Mouse (Mus musculus): ENCODE data around the gene Tha1.

GRCm38 (mm10) chr11:117826164-117826563 is 47.1 kb downstream of the Tha1 start:
- TF ChIP-seq CTCF (IDR thresholded peaks at IDR 0.05; ENCODE audit: low read depth, low read length) (no peak), GATA1 (IDR thresholded peaks at IDR 0.05; ENCODE audit: borderline replicate concordance, low read length) (no peak), GATA2 (IDR thresholded peaks at IDR 0.05; ENCODE audit: borderline replicate concordance, low read depth, low read length) (no peak), POLR2AphosphoS5 (IDR thresholded peaks at IDR 0.05; ENCODE audit: insufficient replicate concordance, low read depth, low read length) (no peak), TAL1 (conservative IDR thresholded peaks at IDR 0.05; ENCODE audit: low read depth, low read length) (no peak)
